Mouse (Mus musculus) retina, postnatal 1 day (tissue): ENCODE measurements at regions not wholly inside any gene's neighbourhood (a gene's known extent, or its start where the extent isn't known, plus 50 kb on each side); places are given as distances from the start of the nearest gene placed in this dataset.
A peak's percentile ranks its signal among the peaks of the same experiment; 100 is the strongest.

Source experiments
- DNase-seq: peaks from one replicate; pipeline ENCODE4 v3.0.0-alpha.2; 2012

GRCm38 (mm10) chr15:15946280-15947110 is 782.1 kb upstream of the Cdh9 start:
- DNase-seq = no peak

GRCm38 (mm10) chr15:15959411-15959810 is 769.1 kb upstream of the Cdh9 start:
- no peak for DNase-seq

DNA sequence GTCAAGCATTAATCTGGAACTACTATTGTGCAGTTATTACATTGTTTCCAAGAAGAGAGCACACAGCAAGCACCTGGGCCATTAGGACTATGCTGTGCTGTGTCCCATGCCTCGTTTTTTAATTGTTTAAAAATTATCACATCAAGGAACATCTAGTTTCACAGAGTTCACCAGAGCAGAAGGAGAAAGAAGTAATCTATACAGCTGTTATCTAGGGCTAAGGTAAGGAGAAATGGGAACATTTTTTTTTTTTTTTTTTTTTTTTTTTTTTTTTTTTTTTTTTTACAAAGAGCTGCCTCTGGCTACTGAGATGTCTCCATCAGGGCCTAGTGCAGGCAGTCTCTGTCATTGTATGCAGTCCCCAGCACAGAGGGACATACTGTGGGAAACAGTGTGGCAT is 760.0 kb upstream of the Cdh9 start:
- DNase-seq = no peak

GRCm38 (mm10) chr15:15976788-15977187 is 751.8 kb upstream of the Cdh9 start:
- peak; percentile 77 for DNase-seq
